Mouse (Mus musculus) ES-Bruce4 (cell line): ENCODE measurements around the gene Cnpy4.

Experiments used
- CTCF ChIP-seq: IDR thresholded peaks from one replicate; pipeline ENCODE4 v1.8.1; 2011; ENCODE audit warnings: low read depth, low read length
- EP300 ChIP-seq: IDR thresholded peaks from 2 replicates; pipeline ENCODE4 v1.6.1; 2011; ENCODE audit warnings: low read depth, low read length; ENCODE audit not compliant: insufficient read depth

DNA sequence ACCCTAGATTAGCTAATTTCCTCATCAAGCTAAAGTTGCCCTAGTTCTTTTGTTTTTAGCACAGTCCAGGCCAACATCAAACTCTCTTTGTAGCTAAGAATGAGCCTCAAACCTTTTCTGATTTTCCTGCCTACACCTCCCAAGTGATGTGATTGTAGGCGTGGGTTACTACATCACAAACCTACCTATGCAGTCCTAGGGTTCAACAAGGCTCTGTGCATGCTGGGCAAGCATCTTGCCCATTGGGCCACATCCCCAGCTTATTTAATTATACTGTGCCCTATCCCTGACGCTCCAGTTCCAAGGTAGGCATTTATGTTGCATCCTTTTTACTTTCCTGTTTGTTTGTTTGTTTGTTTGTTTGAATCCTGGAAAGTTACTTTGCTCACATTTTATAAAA lies 38.4 kb downstream of the Cnpy4 start, which contains the start of gene Nxpe5:
- TF ChIP-seq EP300 (no peak), CTCF (no peak)
